Mouse (Mus musculus) hindbrain, embryonic 10.5 days (tissue): ENCODE data around the gene Paqr9. TPM values are rescaled to one million over a fixed set of nuclear protein-coding genes. Genes with fewer than 3 reads are reported as not detected.

Source experiments
- polyA plus RNA-seq: library from polyadenylated mRNA; unstranded; fragments of >200 nt; fragmentation: Nextera tagmentation; extraction: Ambion mirVana; gene quantifications from 2 replicates; pipeline ENCODE4 v1.2.1, GENCODE M21; 2016

Paqr9 gene
- polyA plus RNA-seq, 1 experiment from 2014 or later = 0.18 TPM

Other genes starting within 250 kb of the Paqr9 start
- gene Chst2, start 152.9 kb upstream of the Paqr9 start, polyA plus RNA-seq = 3.4 and 4.9 TPM in 2 replicates
- 101 and 129 TPM in 2 replicates for gene U2surp, start 47.7 kb upstream of the Paqr9 start, polyA plus RNA-seq
- 1.6 and 2.8 TPM in 2 replicates for gene Pcolce2, start 77.9 kb downstream of the Paqr9 start, polyA plus RNA-seq
- 3.0 TPM in 2 replicates for gene Trpc1, start 190.7 kb downstream of the Paqr9 start, polyA plus RNA-seq